Mouse (Mus musculus): ENCODE measurements at regions not wholly inside any gene's neighbourhood (a gene's known extent, or its start where the extent isn't known, plus 50 kb on each side); places are given as distances from the start of the nearest gene placed in this dataset.

DNA sequence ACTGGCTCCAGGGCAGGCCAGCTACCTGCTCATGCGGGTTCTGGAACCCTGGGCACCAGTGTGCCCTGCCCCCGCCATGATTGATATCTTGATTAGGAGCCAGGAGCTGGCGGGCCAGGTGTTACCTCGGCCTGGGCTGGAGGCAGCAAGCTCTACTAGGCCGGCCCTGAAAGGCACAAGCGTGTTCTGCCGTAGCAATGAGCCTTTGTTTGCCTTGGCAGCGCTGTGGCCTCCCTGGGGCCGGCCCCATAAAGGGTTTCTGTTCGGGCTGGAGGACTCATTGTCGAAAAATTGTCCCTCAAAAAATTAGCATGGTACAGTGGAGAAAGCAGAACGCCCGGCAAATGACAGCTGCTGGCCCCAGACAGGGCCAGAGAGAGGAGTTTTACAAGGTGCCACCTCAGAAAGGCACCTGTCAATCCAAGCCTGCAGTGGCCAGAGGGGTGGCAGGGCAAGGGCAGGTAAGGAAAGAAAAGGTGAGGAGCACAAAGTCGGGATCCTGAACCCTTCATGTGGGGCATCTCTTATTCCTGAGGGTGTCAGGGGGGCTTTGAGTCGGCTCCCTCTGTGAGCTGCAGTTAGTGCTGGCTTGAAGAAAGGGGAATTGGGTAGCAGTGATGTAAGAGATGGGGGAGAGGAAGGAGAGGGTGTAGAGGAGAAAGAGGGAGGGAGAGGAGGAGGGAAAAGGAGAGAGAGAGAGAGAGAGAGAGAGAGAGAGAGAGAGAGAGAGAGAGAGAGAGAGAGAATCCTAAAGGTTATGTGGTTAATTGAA is 92.9 kb downstream of the Inhbb start:
- TF ChIP-seq GATA4 (IDR thresholded peaks at IDR 0.05; ENCODE audit: insufficient replicate concordance, low read length): no peak

DNA sequence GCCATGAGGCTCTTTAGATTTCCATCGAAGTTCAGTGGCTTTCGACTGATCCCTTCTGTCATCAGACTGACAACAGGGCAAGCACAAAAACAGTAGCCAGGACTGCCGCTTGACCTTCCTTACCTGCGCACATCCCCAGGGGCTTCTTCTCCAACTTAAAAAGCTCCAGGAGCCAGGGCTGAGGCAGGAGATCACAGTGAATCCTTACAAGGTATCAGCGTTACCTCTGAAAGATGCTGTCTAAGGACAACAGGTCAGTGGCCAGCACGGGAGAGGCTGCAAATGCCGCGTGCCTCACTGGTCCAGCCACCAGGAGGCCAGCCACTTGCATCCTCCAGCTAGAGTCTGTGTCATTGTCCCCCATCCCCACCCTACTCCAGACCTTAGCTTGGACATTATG is 97.5 kb downstream of the Inhbb start:
- TF ChIP-seq GATA4 (IDR thresholded peaks at IDR 0.05; ENCODE audit: insufficient replicate concordance, low read length): no peak

DNA sequence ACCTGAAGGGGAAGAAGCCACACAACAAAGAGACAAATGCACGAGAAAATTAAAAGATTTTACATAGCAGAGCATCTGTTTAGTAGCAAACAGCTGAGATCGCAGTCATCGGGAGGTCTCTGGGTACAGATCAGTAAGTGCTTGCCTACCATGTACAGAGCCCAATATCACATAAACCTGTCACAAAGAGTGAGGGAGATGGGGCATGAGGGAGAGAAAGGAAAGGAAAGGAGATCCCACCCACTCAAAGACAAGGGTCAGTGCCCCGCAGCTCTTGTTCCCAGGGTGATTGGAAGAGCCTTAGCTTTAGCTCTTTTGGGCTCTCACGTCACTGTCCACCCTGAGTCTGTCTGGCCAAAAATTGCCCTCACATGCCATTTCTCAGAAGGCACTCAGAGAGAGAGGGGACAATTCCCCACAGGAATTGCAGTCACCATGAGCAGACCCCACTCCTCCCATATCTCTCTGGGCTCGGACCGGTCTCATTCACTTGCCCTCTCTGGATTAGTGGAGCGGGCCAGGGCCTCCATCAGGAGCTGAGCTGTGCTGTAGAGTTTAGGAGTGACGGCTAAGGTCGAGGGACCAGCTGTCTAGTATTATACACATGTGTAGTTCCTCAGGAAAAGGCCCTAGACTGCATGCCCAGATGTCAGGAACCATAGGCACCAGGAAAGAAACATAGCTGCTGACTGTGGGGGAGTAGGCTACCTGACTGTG is 99.6 kb downstream of the Inhbb start:
- no peak for TF ChIP-seq GATA4 (IDR thresholded peaks at IDR 0.05; ENCODE audit: insufficient replicate concordance, low read length)

DNA sequence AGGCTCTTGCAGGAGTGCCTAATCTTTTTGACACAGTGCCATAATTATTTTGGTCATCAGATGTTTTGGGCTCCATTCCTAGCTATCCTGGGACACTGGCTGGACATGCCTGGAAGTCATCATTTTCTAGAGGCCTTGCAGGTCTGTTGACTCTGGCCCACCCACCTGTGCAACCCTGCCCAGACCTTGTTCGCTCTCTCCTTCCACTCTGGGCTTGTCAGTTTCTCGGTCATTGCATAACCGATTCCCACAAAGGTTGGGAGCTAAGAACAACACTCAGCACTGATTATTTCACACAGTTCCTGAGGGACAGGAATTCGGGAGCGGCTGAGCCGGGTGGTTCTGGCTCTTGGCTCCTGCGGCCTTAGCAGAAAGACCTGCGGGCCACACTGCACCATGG is 100.2 kb downstream of the Inhbb start:
- TF ChIP-seq GATA4 (IDR thresholded peaks at IDR 0.05; ENCODE audit: insufficient replicate concordance, low read length): no peak

DNA sequence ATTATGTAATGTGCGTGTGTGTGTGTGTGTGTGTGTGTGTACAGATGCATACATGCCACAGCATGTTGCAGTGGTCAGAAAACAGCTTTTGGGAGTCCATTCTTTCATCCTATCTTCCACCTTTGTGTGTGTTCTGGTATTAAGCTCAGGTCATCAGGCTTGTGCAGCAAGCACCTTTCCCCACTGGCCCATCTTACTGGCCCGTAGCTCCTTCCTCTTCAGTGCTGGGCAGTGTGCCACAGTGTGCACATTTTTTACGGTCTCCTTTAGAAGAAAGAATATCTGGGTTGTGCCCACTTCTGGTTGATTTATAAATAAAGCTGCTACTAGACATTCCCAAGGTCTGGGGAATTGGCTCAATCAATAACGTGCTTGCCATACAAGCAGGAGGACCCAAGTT is 105.0 kb downstream of the Inhbb start:
- no peak for TF ChIP-seq GATA4 (IDR thresholded peaks at IDR 0.05; ENCODE audit: insufficient replicate concordance, low read length)

DNA sequence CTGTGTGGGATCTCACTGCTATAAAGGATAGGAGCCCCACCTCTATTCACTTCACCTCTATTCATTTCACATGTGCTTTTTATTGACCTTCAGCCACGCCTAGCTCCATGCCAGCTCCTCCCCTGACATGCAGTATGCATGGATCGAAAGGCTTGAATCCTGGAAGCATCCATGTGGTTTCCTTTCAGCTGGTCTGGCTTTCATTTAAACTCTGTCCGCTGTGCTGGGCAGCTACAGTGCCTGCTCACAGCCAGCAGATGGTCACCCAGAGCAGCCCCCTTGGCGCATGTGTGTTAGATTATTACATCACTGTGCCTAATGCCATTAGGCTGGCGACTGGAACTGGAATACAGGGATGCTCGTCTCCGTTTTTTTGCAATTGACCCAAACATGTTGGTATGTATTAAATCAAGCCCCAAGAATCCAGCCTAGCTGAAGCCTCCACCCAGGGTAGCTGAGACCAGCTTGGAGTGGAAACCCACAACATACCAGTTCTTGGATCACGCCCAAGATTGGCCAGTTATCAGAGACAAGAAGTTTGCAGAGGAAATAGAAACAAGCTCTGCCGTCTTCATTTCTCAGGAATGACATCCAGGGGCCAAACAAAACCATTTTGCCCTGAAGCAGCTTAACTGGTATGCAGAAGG is 113.2 kb downstream of the Inhbb start:
- TF ChIP-seq GATA4 (IDR thresholded peaks at IDR 0.05; ENCODE audit: insufficient replicate concordance, low read length): no peak

DNA sequence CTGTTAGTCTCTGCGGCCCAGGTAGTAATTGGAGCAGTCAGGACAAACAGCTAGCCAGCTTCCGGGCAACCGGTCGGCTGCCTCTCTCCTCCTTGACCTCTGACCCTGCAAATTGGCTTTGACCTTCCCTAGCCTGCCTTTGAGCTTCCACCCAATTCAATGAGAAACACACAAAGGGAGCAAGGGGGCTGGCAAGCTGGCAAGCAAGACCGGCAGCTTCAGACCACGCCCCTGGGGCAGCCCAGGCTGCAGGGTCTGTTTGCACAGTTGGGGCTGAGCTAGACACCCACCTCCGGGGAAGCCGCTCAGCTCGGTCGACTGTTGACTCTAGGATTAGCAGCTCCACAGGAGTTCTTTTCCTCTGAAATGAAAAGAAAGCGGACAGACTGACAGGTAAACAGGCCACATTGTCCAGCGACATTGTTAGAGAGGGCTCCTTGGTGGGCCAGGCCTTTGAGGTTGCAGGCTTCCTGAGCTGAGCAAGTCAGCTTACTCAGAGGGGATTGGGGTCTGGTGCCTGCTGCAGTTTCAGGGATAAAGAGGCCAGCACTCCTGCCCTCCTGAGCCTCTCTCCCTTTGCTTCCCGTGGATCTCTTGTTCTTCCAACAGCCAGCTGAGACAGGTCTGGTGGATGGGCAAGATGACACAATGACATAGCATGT is 116.6 kb downstream of the Inhbb start:
- no peak for TF ChIP-seq GATA4 (IDR thresholded peaks at IDR 0.05; ENCODE audit: insufficient replicate concordance, low read length)

DNA sequence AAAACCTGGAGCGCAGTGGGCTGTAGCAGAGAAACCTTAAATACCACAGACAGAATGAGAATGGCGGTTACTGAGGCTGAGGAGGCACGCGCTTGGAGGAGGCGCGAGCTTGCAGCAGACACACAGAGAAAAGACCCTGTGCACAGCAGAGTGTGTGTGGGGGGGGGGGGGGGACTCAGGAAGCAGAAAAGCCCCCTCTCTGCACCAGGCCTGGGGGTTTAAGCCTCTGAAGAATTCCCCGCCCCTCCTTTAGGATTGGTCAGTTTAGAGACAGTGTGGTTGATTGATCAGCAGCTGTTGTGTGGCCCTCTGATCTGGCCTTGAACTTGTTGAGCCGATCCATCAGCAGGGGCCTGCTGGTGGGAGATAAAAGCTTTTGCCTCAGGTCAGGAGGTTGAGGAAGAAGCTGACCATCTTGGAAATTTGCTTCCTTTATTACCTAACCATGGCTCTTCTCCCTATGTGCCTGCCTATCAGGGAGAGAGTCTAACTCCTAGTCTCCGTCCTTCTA is 117.5 kb downstream of the Inhbb start:
- TF ChIP-seq GATA4 (IDR thresholded peaks at IDR 0.05; ENCODE audit: insufficient replicate concordance, low read length): no peak

DNA sequence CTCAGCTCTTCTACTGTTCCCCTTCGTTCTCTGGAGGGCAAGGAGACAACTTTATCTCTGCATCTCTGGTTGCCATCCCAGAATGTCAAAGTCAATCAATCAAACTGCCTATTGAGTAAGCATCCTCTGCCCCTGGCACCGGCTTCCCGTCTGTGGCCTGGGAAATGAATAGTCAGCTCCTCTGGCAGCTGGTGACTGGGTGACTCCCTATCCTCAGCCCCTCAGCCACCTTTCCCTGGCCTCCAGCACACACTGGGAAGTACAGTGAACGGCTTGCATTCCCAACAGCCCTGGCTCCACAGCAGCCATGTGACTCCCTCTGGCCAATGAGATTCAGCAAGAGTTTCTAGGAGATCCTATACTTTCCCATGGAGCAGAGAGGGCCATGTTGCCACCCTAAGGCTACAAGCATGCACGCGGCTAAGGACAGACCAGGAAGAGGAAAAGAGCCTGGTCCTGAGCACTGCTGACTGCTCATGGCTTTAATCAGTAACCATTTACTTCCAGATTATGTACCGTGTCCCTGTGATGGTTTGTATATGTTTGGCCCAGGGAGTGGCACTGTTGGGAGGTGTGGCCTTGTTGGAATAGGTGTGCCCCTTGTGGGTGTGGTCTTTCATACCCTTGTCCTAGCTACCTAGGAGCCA is 119.6 kb downstream of the Inhbb start:
- TF ChIP-seq GATA4 (IDR thresholded peaks at IDR 0.05; ENCODE audit: insufficient replicate concordance, low read length): peak; percentile 80; the same call in 1 of the 2 replicates

DNA sequence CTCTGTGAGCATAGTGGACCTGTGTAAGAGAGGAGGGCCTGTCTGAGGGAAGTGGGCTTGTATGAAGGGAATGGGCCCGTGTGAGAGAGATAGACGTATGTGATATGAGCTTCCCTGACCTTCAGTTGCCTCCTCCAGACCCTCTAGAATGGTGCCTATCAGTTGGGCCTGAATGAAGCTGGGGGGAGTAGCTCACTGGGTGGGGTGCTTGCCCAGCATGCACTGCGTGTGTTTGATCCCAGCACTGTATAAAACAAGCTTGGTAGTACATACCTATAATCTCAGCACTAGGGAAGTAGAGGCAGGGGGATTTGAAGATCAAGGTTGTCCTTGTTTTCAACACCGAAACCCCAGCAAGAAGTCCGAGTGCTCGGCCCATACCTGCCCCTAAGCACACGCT is 120.1 kb downstream of the Inhbb start:
- no peak for TF ChIP-seq GATA4 (IDR thresholded peaks at IDR 0.05; ENCODE audit: insufficient replicate concordance, low read length)

DNA sequence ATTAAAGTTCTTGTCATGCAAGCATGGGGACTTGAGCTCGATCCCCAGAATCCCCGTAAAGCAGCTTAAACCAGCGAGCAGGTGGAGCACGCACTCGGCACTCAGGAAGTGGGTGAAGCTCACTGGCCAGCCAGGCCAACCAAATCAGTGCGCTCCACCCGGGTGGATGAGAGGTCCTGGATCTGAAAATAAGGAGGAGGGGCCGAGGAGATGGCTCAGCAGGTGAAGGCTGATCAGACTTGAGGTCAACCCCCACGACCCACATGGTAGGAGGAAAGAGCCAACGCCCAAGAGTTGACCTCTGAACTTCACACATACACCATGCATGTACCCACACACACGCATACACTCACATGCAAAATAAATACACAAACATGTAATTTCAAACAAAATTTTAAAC is 120.8 kb downstream of the Inhbb start:
- TF ChIP-seq GATA4 (IDR thresholded peaks at IDR 0.05; ENCODE audit: insufficient replicate concordance, low read length): no peak

DNA sequence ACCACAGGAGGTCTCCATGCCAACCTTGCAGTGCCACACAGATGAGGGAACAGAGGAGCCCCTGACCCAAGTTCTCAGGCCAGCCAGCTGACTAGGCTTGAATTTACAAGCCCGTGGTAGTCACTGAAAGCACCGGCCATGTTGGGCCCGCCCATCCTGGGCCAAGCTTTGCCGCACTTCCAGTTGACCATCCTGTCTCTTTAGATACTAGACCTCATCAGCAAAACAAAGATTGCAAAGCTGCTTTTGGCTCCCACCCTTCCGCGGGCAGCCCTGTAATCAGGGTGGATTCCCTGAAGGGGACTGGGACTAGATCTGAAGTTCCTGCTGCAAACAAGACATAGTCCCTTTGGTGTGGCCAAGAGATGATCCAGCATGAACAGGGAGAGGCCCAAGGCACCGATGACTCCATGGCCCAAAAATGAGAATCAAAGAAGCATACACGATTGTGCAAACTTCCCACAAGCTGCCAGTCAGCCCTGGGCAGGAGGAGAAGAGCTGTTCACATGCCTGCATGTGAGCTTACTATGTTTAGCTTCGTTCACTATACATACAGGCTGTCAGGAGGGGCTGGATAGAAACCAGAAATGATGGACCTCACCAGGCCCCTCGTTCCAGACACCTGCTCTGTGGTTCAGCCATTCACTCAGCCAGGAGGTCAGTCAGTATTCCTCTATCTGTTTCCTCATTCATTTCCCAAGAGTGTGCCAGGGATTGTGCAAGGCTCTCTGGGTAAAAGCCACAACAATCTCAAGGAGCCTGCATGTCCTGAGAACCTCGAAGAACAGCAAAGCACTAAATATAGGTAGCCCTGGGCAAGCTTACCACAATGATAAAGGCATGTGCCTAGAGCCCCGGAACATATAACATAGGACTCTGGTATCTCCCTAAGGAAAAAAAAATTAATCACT is 122.0 kb downstream of the Inhbb start:
- peak; percentile 46; the same call in 1 of the 2 replicates for TF ChIP-seq GATA4 (IDR thresholded peaks at IDR 0.05; ENCODE audit: insufficient replicate concordance, low read length)

DNA sequence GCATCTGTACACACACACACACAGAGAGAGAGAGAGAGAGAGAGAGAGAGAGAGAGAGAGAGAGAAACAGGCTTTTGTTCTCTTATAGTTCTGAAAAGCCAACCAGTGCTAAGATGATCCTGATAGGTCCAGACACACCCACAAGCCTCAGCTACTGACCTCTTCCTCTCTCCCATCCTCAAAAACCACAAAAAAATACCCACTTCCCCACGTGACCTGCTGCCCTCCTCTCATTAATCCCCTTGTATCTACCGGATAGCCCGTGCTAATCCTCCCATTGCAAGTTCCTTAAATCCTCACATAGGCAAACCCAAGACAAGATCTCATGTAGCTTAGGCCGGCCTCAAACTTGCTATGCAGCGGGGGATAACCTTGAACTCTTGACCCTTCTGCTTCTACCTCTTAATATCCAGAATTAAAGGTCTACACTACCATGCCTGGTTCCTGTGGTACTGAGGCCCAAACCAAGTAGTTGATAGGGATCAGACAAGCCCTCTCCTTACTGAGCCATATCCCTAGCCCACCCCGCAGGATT is 123.3 kb downstream of the Inhbb start:
- no peak for TF ChIP-seq GATA4 (IDR thresholded peaks at IDR 0.05; ENCODE audit: insufficient replicate concordance, low read length)

DNA sequence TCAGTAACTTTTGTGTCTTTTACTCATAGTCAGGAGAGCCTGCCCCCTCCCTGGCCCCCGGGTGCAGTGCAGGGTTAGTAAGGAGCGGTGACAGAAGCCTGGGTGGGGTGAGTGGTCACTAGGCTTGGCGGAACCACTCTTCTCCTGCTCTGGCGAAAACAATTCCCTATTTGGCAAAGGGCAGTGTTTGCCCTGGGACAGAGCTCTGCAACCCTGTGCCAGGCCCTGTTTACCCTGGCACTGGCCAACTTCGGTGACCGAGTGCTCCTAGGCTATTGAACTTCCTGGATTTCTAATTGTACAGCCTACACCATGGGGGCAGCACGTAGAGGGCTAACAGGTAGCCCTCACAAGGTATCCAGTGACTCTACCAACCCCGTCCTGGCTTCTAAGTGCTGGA is 126.9 kb downstream of the Inhbb start:
- TF ChIP-seq GATA4 (IDR thresholded peaks at IDR 0.05; ENCODE audit: insufficient replicate concordance, low read length): no peak
